Mouse (Mus musculus): ENCODE results near the gene Col8a1.

Col8a1 gene

GRCm38 (mm10) chr16:57754526-57755125 lies at the start of gene Col8a1:
Col8a1 (minus strand) TSS chr16:57754737.
- no peak for DNase-seq (ENCODE audit: low spot score in 2 of 2)

- no peak for DNase-seq (ENCODE audit: low spot score in 2 of 2)
These were observed 47.3 kb upstream of the Col8a1 start for GRCm38 (mm10) chr16:57801886-57802285.

GRCm38 (mm10) chr16:57796321-57796720 lies 41.8 kb upstream of the Col8a1 start:
- DNase-seq (ENCODE audit: low spot score in 2 of 2) = no peak

GRCm38 (mm10) chr16:57779011-57779410 lies 24.5 kb upstream of the Col8a1 start:
- DNase-seq (ENCODE audit: low spot score in 2 of 2) = no peak

GRCm38 (mm10) chr16:57765615-57766014 lies 11.1 kb upstream of the Col8a1 start:
- DNase-seq (ENCODE audit: low spot score in 2 of 2) = no peak

- DNase-seq (ENCODE audit: low spot score in 2 of 2) = no peak
These were observed 5.3 kb upstream of the Col8a1 start for GRCm38 (mm10) chr16:57759862-57760261.

- DNase-seq (ENCODE audit: low spot score in 2 of 2) = no peak
These were observed 1.2 kb upstream of the Col8a1 start for GRCm38 (mm10) chr16:57755708-57756107.

GRCm38 (mm10) chr16:57755241-57755640 lies 704 bp upstream of the Col8a1 start:
- DNase-seq (ENCODE audit: low spot score in 2 of 2) = peak; percentile 50 to 60

GRCm38 (mm10) chr16:57753539-57754280 lies 827 bp downstream of the Col8a1 start:
- no peak for DNase-seq (ENCODE audit: low spot score in 2 of 2)

GRCm38 (mm10) chr16:57750549-57750948 lies 4.0 kb downstream of the Col8a1 start:
- DNase-seq (ENCODE audit: low spot score in 2 of 2) = no peak

GRCm38 (mm10) chr16:57748093-57748492 lies 6.4 kb downstream of the Col8a1 start:
- DNase-seq (ENCODE audit: low spot score in 2 of 2) = no peak

GRCm38 (mm10) chr16:57747357-57748056 lies 7.0 kb downstream of the Col8a1 start:
- no peak for DNase-seq (ENCODE audit: low spot score in 2 of 2)

GRCm38 (mm10) chr16:57740169-57740568 lies 14.4 kb downstream of the Col8a1 start:
- no peak for DNase-seq (ENCODE audit: low spot score in 2 of 2)

GRCm38 (mm10) chr16:57734942-57735341 lies 19.6 kb downstream of the Col8a1 start:
- no peak for DNase-seq (ENCODE audit: low spot score in 2 of 2)

- no peak for DNase-seq (ENCODE audit: low spot score in 2 of 2)
These were observed 21.0 kb downstream of the Col8a1 start for GRCm38 (mm10) chr16:57733545-57733944.

- no peak for DNase-seq (ENCODE audit: low spot score in 2 of 2)
These were observed 21.4 kb downstream of the Col8a1 start for GRCm38 (mm10) chr16:57733139-57733538.

- DNase-seq (ENCODE audit: low spot score in 2 of 2) = no peak
These were observed 29.6 kb downstream of the Col8a1 start for GRCm38 (mm10) chr16:57724978-57725377.

- no peak for DNase-seq (ENCODE audit: low spot score in 2 of 2)
These were observed 35.6 kb downstream of the Col8a1 start for GRCm38 (mm10) chr16:57718982-57719381.

- DNase-seq (ENCODE audit: low spot score in 2 of 2) = no peak
These were observed 55.8 kb downstream of the Col8a1 start for GRCm38 (mm10) chr16:57698733-57699132.

- DNase-seq (ENCODE audit: low spot score in 2 of 2) = no peak
These were observed 59.8 kb downstream of the Col8a1 start for GRCm38 (mm10) chr16:57694694-57695093.

GRCm38 (mm10) chr16:57693906-57694522 lies 60.5 kb downstream of the Col8a1 start:
- DNase-seq (ENCODE audit: low spot score in 2 of 2) = no peak

GRCm38 (mm10) chr16:57685790-57686399 lies 68.6 kb downstream of the Col8a1 start:
- no peak for DNase-seq (ENCODE audit: low spot score in 2 of 2)
